Mouse (Mus musculus) C2C12 (cell line): ENCODE data around the gene Cx3cl1.

Experiments used
- CTCF ChIP-seq: IDR thresholded peaks from one replicate; pipeline ENCODE4 v1.5.1; 2011; ENCODE audit not compliant: control insufficient read depth, insufficient read depth, insufficient read length
- FOSL1 ChIP-seq: IDR thresholded peaks from one replicate; pipeline ENCODE4 v1.8.0; 2011; ENCODE audit warnings: mild to moderate bottlenecking, low read length; ENCODE audit not compliant: poor library complexity, insufficient read depth, severe bottlenecking
- MAX ChIP-seq: IDR thresholded peaks from one replicate; pipeline ENCODE4 v1.6.1; 2011; ENCODE audit warnings: mild to moderate bottlenecking, control low read depth
- MYOD1 ChIP-seq: IDR thresholded peaks from one replicate; pipeline ENCODE4 v1.6.1; 2011; ENCODE audit warnings: low read depth; ENCODE audit not compliant: control insufficient read depth, insufficient read length

GRCm38 (mm10) chr8:94734735-94735350, 37.0 kb upstream of the Cx3cl1 start:
- TF ChIP-seq MYOD1 (no peak), CTCF (no peak), MAX (no peak), FOSL1 (no peak)
